Mouse (Mus musculus) adrenal gland, postnatal 0 days (tissue): ENCODE data around the gene H2al2b. TPM values are rescaled to one million over a fixed set of nuclear protein-coding genes. Genes with fewer than 3 reads are reported as not detected.

Experiments used
- polyA plus RNA-seq: library from polyadenylated mRNA; unstranded; fragments of >200 nt; fragmentation: Nextera tagmentation; extraction: Ambion mirVana; gene quantifications from 2 replicates; pipeline ENCODE4 v1.2.1, GENCODE M21; 2015

Gene H2al2b
- polyA plus RNA-seq, result not detected in 2 replicates

GRCm38 (mm10) chrY:2720574-2720973 is at the start of gene H2al2b:
H2al2b (minus strand) TSS chrY:2720674.

Other genes starting within 250 kb of the H2al2b start
- gene H2al2c, start 121.6 kb downstream of the H2al2b start, polyA plus RNA-seq, result not detected in 2 replicates
- not detected in 2 replicates for gene Sry, start 57.0 kb downstream of the H2al2b start, polyA plus RNA-seq
- gene Gm4064, start 75.5 kb upstream of the H2al2b start, polyA plus RNA-seq, result not detected in 2 replicates
- not detected in 2 replicates for gene Rbmy, start 110.0 kb upstream of the H2al2b start, polyA plus RNA-seq
- gene Gm10256, start 110.0 kb upstream of the H2al2b start, polyA plus RNA-seq, result not detected in 2 replicates
- not detected in 2 replicates for gene Gm10352, start 180.3 kb upstream of the H2al2b start, polyA plus RNA-seq
- gene Gm29289, start 211.9 kb upstream of the H2al2b start, polyA plus RNA-seq, result not detected in 2 replicates